Mouse (Mus musculus) kidney, adult 2 months (tissue): ENCODE measurements at regions not wholly inside any gene's neighbourhood (a gene's known extent, or its start where the extent isn't known, plus 50 kb on each side); places are given as distances from the start of the nearest gene placed in this dataset.

Experiments
- CTCF ChIP-seq: fragments of 200-500 bp; conservative IDR thresholded peaks from 2 replicates; pipeline ENCODE4 v1.5.1; 2011; ENCODE audit warnings: low read depth, mild to moderate bottlenecking, control low read depth, low read length, moderate library complexity, mixed read lengths; ENCODE audit not compliant: insufficient read depth, insufficient read length
- POLR2A ChIP-seq: fragments of 200-500 bp; IDR thresholded peaks from one replicate; pipeline ENCODE4 v1.6.1; 2011; ENCODE audit warnings: low read depth, low read length, control low read depth

DNA sequence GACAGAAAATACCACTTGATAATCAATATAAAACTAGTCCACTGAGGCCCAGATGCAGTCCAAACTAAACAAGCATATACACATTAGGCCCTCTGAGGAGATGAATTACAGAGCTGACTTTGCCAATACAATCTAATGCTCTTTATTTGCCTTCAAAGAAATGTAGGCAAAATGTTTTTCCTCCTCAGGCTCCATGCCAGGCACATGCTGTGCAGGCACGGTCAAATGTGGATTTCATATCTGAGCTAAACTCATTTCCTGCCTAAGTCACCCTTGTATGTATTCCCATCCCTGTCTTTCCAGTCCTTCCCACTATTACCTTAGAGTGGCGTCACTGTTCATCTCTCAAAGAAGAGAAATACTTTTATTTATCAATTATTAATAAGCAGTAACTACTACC, 534.8 kb upstream of the Cnksr2 start:
- TF ChIP-seq POLR2A (no peak), CTCF (no peak)
